ENCODE assay signal across 10 mouse cellular contexts in genomic region chr4:99881882-99882281, GRCm38 (mm10). TPM values are rescaled to one million over a fixed set of nuclear protein-coding genes. Genes with fewer than 3 reads are reported as not detected.
DNase-seq lines count a peak whose midpoint lies in the region; ATAC-seq and TF ChIP-seq lines count a peak whose summit lies in the region.
"Had no signal": no experiment of that assay in that cellular context is flagged by ENCODE, and none has a peak within 500 bp of the region (broad histone marks: within the 10 kb centered on the region; RNA-seq: fewer than 3 reads in every experiment).

No protein-coding gene starts in this region.

- no peak overlapping the region for H3K9ac ChIP-seq in heart, adult 2 months (ENCODE audit: low read depth, low read length)
- H3K9ac ChIP-seq in midbrain, embryonic 11.5 days (ENCODE audit: low read length) = no peak overlapping the region
- H3K9ac ChIP-seq in midbrain, embryonic 13.5 days (replicated peaks) = no peak overlapping the region
- H3K9ac ChIP-seq: heart, embryonic 13.5 days; liver, embryonic 15.5 days had no signal

- H3K36me3 ChIP-seq in heart, adult 2 months (ENCODE audit: control insufficient read depth, insufficient read depth, low read length) = no peaks in the 10 kb centered on the region
- no peaks in the 10 kb centered on the region for H3K36me3 ChIP-seq in heart, embryonic 10.5 days
- no peaks in the 10 kb centered on the region for H3K36me3 ChIP-seq in midbrain, embryonic 11.5 days (ENCODE audit: control insufficient read depth, insufficient read depth, low read length)
- H3K36me3 ChIP-seq in midbrain, embryonic 13.5 days = no peaks in the 10 kb centered on the region
- H3K36me3 ChIP-seq: liver, embryonic 15.5 days had no signal

- ATAC-seq in midbrain, embryonic 11.5 days (ENCODE audit: low FRiP score) = no peak
- no peak for ATAC-seq in midbrain, embryonic 13.5 days
- ATAC-seq in monocyte, adult 5-6 weeks (replicated peaks; ENCODE audit: insufficient number of reproducible peaks, low FRiP score, low TSS enrichment, poor library complexity, severe bottlenecking) = no peak

- no peaks in the 10 kb centered on the region for H3K79me2 ChIP-seq in heart, adult 2 months (replicated peaks; ENCODE audit: control insufficient read depth, insufficient read depth, low read length)

- H3K27ac ChIP-seq in heart, adult 2 months = no peak overlapping the region
- no peak overlapping the region for H3K27ac ChIP-seq in heart, embryonic 10.5 days
- H3K27ac ChIP-seq in midbrain, embryonic 11.5 days (ENCODE audit: low read depth, low read length) = no peak overlapping the region
- H3K27ac ChIP-seq in midbrain, embryonic 13.5 days = no peak overlapping the region
- H3K27ac ChIP-seq: liver, embryonic 15.5 days had no signal

- no peak for DNase-seq in heart, adult 2 months
- no peak for DNase-seq in heart, embryonic 10.5 days (ENCODE audit: low spot score)
- peak; percentile 93 for DNase-seq in midbrain, embryonic 11.5 days (ENCODE audit: low spot score, missing footprints)
- DNase-seq in brain, adult 2 months (ENCODE audit: low read depth, low spot score) = peak; percentile 65
- DNase-seq in lung, postnatal 25 days (ENCODE audit: low spot score) = peak; percentile 10
- no peak for DNase-seq in testis, postnatal 14 days (ENCODE audit: low spot score)

- no peaks in the 10 kb centered on the region for H3K9me3 ChIP-seq in heart, embryonic 10.5 days
- H3K9me3 ChIP-seq in midbrain, embryonic 11.5 days (ENCODE audit: control insufficient read depth, low read length) = no peaks in the 10 kb centered on the region
- no peaks in the 10 kb centered on the region for H3K9me3 ChIP-seq in midbrain, embryonic 13.5 days
- H3K9me3 ChIP-seq: heart, embryonic 13.5 days; liver, embryonic 15.5 days had no signal

- intact Hi-C loops in heart, adult 2 months (cut with DNase I) = no loop called here

- TF ChIP-seq EP300 in heart, adult 2 months (IDR thresholded peaks at IDR 0.05; ENCODE audit: insufficient read depth, low read depth, low read length) = no peak

- H3K4me1 ChIP-seq in heart, adult 2 months (ENCODE audit: control insufficient read depth, insufficient read depth, low read length) = no peaks in the 10 kb centered on the region
- H3K4me1 ChIP-seq in heart, embryonic 10.5 days = no peaks in the 10 kb centered on the region
- no peaks in the 10 kb centered on the region for H3K4me1 ChIP-seq in midbrain, embryonic 11.5 days (ENCODE audit: control insufficient read depth, insufficient read depth, low read length)
- 0 out of 2 replicates have a peak, but pooled peaks cover 4% of the 10 kb centered on the region for H3K4me1 ChIP-seq in midbrain, embryonic 13.5 days (replicated peaks)
- H3K4me1 ChIP-seq: liver, embryonic 15.5 days had no signal

- TF ChIP-seq CTCF in heart, adult 2 months (IDR thresholded peaks at IDR 0.05) = peak; percentile 83

- TF ChIP-seq POLR2A in heart, adult 2 months (IDR thresholded peaks at IDR 0.05; ENCODE audit: insufficient read depth, low read depth, low read length) = no peak

- H3K4me3 ChIP-seq in heart, adult 2 months = no peak overlapping the region
- no peak overlapping the region for H3K4me3 ChIP-seq in heart, embryonic 10.5 days
- H3K4me3 ChIP-seq in midbrain, embryonic 11.5 days (ENCODE audit: low read depth, low read length) = no peak overlapping the region
- no peak overlapping the region for H3K4me3 ChIP-seq in midbrain, embryonic 13.5 days (replicated peaks)
- H3K4me3 ChIP-seq: heart, embryonic 13.5 days; liver, embryonic 15.5 days had no signal

- H3K4me2 ChIP-seq in midbrain, embryonic 11.5 days = no peak overlapping the region
- H3K4me2 ChIP-seq in midbrain, embryonic 13.5 days (replicated peaks) = no peak overlapping the region
- H3K4me2 ChIP-seq: heart, embryonic 13.5 days; liver, embryonic 15.5 days had no signal

- no peaks in the 10 kb centered on the region for H3K27me3 ChIP-seq in heart, adult 2 months (ENCODE audit: control insufficient read depth, insufficient read depth, low read length)
- no peaks in the 10 kb centered on the region for H3K27me3 ChIP-seq in heart, embryonic 10.5 days (ENCODE audit: insufficient read depth, poor library complexity, severe bottlenecking)
- H3K27me3 ChIP-seq in midbrain, embryonic 11.5 days (ENCODE audit: control insufficient read depth, insufficient read depth, low read length) = no peaks in the 10 kb centered on the region
- no peaks in the 10 kb centered on the region for H3K27me3 ChIP-seq in midbrain, embryonic 13.5 days
- H3K27me3 ChIP-seq: heart, embryonic 13.5 days; liver, embryonic 15.5 days had no signal

RNA-seq across cellular contexts. Expression of gene Pgm1, which starts 47.3 kb away (rescaled TPM):
- 100 to 1,000 TPM; 203 to 234 TPM for total RNA-seq in heart, adult 2 months (2021)
- polyA plus RNA-seq in heart, adult 2 months (2012; rRNA removed) = 157 and 238 TPM in 2 replicates
- polyA plus RNA-seq in heart, embryonic 10.5 days (2016; fragmentation: Nextera tagmentation; extraction: Ambion mirVana) = 259 and 327 TPM in 2 replicates
- 46.6 and 46.7 TPM in 2 replicates for polyA plus RNA-seq in midbrain, embryonic 11.5 days (2014; fragmentation: Nextera tagmentation; extraction: Ambion mirVana)
- 43.2 and 46.8 TPM in 2 replicates for polyA plus RNA-seq in midbrain, embryonic 13.5 days (2015; fragmentation: Nextera tagmentation; extraction: Ambion mirVana)
- total RNA-seq in monocyte, adult 5-6 weeks (2017) = 11.8 to 18.0 TPM (median 14.0 TPM) in 3 replicates

RNA-seq across cellular contexts. Expression of gene Itgb3bp, which starts 47.7 kb away (rescaled TPM):
- total RNA-seq in heart, adult 2 months (2021) = 1 to 10 TPM; 4.9 to 5.0 TPM
- 0.86 and 1.1 TPM in 2 replicates for polyA plus RNA-seq in heart, adult 2 months (2012; rRNA removed)
- polyA plus RNA-seq in heart, embryonic 10.5 days (2016; fragmentation: Nextera tagmentation; extraction: Ambion mirVana) = 37.0 and 43.8 TPM in 2 replicates
- polyA plus RNA-seq in midbrain, embryonic 11.5 days (2014; fragmentation: Nextera tagmentation; extraction: Ambion mirVana) = 66.5 and 69.2 TPM in 2 replicates
- 25.1 and 26.8 TPM in 2 replicates for polyA plus RNA-seq in midbrain, embryonic 13.5 days (2015; fragmentation: Nextera tagmentation; extraction: Ambion mirVana)
- total RNA-seq in monocyte, adult 5-6 weeks (2017) = 6.0 to 8.1 TPM (median 8.1 TPM) in 3 replicates

RNA-seq across cellular contexts. Expression of gene Efcab7, which starts 52.9 kb away (rescaled TPM):
- total RNA-seq in heart, adult 2 months (2021) = 1 to 10 TPM; 1.6 to 3.8 TPM
- 2.6 and 3.1 TPM in 2 replicates for polyA plus RNA-seq in heart, adult 2 months (2012; rRNA removed)
- polyA plus RNA-seq in heart, embryonic 10.5 days (2016; fragmentation: Nextera tagmentation; extraction: Ambion mirVana) = 10.2 and 17.8 TPM in 2 replicates
- 29.1 and 29.7 TPM in 2 replicates for polyA plus RNA-seq in midbrain, embryonic 11.5 days (2014; fragmentation: Nextera tagmentation; extraction: Ambion mirVana)
- polyA plus RNA-seq in midbrain, embryonic 13.5 days (2015; fragmentation: Nextera tagmentation; extraction: Ambion mirVana) = 19.7 and 22.7 TPM in 2 replicates
- 1.6 to 5.9 TPM (median 3.9 TPM) in 3 replicates for total RNA-seq in monocyte, adult 5-6 weeks (2017)

Comparison
In these comparisons a context has a peak if more than half of its experiments do, and no peak if none do; other contexts are left out.
1. RNA of gene Itgb3bp, which starts 47.7 kb away (polyA plus RNA-seq): 66.5 to 69.2 TPM in midbrain, embryonic 11.5 days, 37.0 to 43.8 TPM in heart, embryonic 10.5 days and 25.1 to 26.8 TPM in midbrain, embryonic 13.5 days; 0.86 to 1.1 TPM in heart, adult 2 months; every median in the first group is over 10 times any median in the second.
2. DNase-seq: peak in midbrain, embryonic 11.5 days (single experiment), brain, adult 2 months (single experiment) and lung, postnatal 25 days (single experiment); none in heart, adult 2 months (0 of 2), heart, embryonic 10.5 days (single experiment) and testis, postnatal 14 days (single experiment).